Mouse (Mus musculus): ENCODE measurements at regions not wholly inside any gene's neighbourhood (a gene's known extent, or its start where the extent isn't known, plus 50 kb on each side); places are given as distances from the start of the nearest gene placed in this dataset.

DNA sequence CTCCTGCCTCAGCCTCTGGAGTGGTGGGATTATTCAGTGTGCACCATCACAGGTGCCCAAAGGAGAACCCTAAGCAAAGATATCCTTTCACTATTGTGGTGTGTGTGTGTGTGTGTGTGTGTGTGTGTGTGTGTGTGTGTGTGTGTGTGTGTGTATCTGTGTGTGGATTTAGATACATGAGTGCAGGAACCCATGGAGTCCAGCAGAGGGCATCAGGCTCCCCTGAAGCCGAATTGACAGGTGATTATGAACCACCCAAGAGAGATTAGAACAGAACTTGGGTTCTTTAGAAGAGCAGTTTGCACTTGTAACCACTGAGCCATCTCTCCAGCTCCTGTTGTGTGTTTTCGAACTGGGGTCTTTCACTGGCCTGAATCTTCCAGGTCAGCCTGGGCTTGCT is 310.1 kb upstream of the Tbx3 start:
- Histone ChIP-seq H3K4me3 (no peak overlapping the region), H3K36me3 (no peaks in the 10 kb centered on the region), H3K4me1 (replicated peaks) (no peaks in the 10 kb centered on the region), H3K9me3 (no peaks in the 10 kb centered on the region), H3K4me2 (no peak overlapping the region), H3K27ac (no peak overlapping the region), H3K9ac (no peak overlapping the region), H3K27me3 (0 out of 2 replicates have a peak, but pooled peaks cover 4% of the 10 kb centered on the region)
- 100% methylated on average over 2 of the region's 2 CpGs for WGBS
- ATAC-seq (ENCODE audit: low FRiP score) = no peak

GRCm38 (mm10) chr5:119361406-119362044 is 308.9 kb upstream of the Tbx3 start:
- 0 out of 2 replicates have a peak, but pooled peaks cover 4% of the 10 kb centered on the region for H3K27me3 ChIP-seq
- H3K36me3 ChIP-seq = no peaks in the 10 kb centered on the region
- no peaks in the 10 kb centered on the region for H3K9me3 ChIP-seq
- no peak for ATAC-seq (ENCODE audit: low FRiP score)
- no peak overlapping the region for H3K4me2 ChIP-seq
- WGBS = 84% methylated on average over 6 of the region's 6 CpGs
- no peak overlapping the region for H3K27ac ChIP-seq
- H3K9ac ChIP-seq = no peak overlapping the region
- H3K4me1 ChIP-seq (replicated peaks) = no peaks in the 10 kb centered on the region
- H3K4me3 ChIP-seq = no peak overlapping the region

DNA sequence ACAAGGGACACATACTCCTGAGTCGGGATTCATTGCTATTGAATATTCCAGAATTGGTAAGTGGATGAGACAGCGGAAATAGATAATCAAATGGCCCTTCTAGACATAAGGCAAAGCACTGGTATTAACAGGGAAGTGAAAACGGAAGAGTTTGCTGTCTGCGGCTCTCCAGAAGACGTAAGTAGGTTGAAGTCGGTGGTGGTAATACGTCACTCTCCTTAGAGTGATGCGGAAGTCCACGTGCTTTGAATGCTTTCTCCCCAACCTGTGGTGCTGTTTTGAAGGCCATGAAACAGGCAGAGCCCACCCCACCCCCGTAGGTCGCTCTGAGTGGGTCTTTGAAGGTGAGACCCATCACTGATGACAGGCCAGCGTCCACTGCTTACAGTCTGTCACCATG is 308.0 kb upstream of the Tbx3 start:
- 83% methylated on average over 12 of the region's 12 CpGs for WGBS
- no peak overlapping the region for H3K9ac ChIP-seq
- no peak overlapping the region for H3K27ac ChIP-seq
- H3K4me2 ChIP-seq = no peak overlapping the region
- H3K9me3 ChIP-seq = no peaks in the 10 kb centered on the region
- no peak for ATAC-seq (ENCODE audit: low FRiP score)
- H3K36me3 ChIP-seq = no peaks in the 10 kb centered on the region
- H3K27me3 ChIP-seq = 0 out of 2 replicates have a peak, but pooled peaks cover 4% of the 10 kb centered on the region
- no peak overlapping the region for H3K4me3 ChIP-seq
- H3K4me1 ChIP-seq (replicated peaks) = no peaks in the 10 kb centered on the region

DNA sequence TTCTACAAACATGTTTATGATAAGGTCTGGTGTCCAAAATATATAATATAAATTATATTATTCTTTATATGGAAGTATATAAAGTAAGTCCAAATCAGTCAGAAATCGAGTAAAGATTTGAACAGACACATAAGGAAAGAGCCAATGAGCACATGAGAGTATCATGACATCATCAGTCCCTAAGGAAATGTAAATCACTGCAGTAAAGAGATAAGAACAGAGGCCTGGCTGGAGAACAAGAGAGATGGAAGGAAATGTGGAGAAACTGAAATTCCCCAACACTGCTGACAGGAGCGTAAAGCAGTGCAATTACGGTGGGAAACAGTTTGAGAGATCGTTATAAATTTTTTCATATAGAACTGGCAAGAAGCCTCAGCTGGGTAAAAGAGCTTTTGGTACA is 306.2 kb upstream of the Tbx3 start:
- H3K4me1 ChIP-seq (replicated peaks) = no peaks in the 10 kb centered on the region
- no peak overlapping the region for H3K4me2 ChIP-seq
- H3K9me3 ChIP-seq = no peaks in the 10 kb centered on the region
- H3K9ac ChIP-seq = no peak overlapping the region
- no peaks in the 10 kb centered on the region for H3K36me3 ChIP-seq
- no peak overlapping the region for H3K4me3 ChIP-seq
- 86% methylated on average over 4 of the region's 4 CpGs for WGBS
- no peak for ATAC-seq (ENCODE audit: low FRiP score)
- H3K27ac ChIP-seq = no peak overlapping the region
- H3K27me3 ChIP-seq = peaks cover 11% of the 10 kb centered on the region; the same call in 1 of the 2 replicates

GRCm38 (mm10) chr5:119365157-119365556 is 305.3 kb upstream of the Tbx3 start:
- no peak for ATAC-seq (ENCODE audit: low FRiP score)
- no peak overlapping the region for H3K9ac ChIP-seq
- H3K27me3 ChIP-seq = peaks cover 16% of the 10 kb centered on the region
- H3K4me3 ChIP-seq = no peak overlapping the region
- H3K9me3 ChIP-seq = no peaks in the 10 kb centered on the region
- no peaks in the 10 kb centered on the region for H3K4me1 ChIP-seq (replicated peaks)
- 87% methylated on average over 6 of the region's 6 CpGs for WGBS
- H3K27ac ChIP-seq = no peak overlapping the region
- H3K4me2 ChIP-seq = no peak overlapping the region
- H3K36me3 ChIP-seq = no peaks in the 10 kb centered on the region

- Histone ChIP-seq H3K4me2 (no peak overlapping the region), H3K36me3 (no peaks in the 10 kb centered on the region), H3K9ac (no peak overlapping the region), H3K27me3 (peaks cover 22% of the 10 kb centered on the region), H3K27ac (no peak overlapping the region), H3K4me1 (replicated peaks) (0 out of 2 replicates have a peak, but pooled peaks cover 7% of the 10 kb centered on the region), H3K9me3 (no peaks in the 10 kb centered on the region), H3K4me3 (no peak overlapping the region)
- 52% methylated on average over 5 of the region's 5 CpGs for WGBS
- no peak for ATAC-seq (ENCODE audit: low FRiP score)
Observed at GRCm38 (mm10) chr5:119366296-119366695, 304.2 kb upstream of the Tbx3 start.

DNA sequence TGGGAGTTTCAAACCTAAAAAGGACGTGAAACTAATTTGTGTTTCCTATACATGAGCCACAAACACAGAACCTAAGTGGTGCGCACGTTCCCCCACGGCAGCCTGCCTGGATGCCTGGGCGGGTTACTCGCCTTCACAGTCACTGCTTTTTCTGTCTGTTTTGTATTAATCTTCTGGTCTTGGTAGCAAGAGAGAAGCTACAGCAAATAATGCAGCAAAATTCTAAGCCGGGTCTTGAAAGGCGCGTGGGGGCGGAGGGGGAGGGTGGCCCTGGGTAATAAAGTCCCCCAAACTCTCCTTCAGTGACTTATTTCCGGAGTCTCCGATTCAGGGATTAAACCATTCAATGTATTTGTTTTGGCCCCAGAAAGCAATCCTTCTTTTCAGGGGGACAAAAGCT is 300.0 kb upstream of the Tbx3 start:
- Histone ChIP-seq H3K36me3 (no peaks in the 10 kb centered on the region), H3K9me3 (no peaks in the 10 kb centered on the region), H3K27me3 (peaks cover 51% of the 10 kb centered on the region), H3K4me2 (peak overlapping the region; percentile 25; the same call in 1 of the 2 replicates), H3K4me1 (replicated peaks) (0 out of 2 replicates have a peak, but pooled peaks cover 7% of the 10 kb centered on the region), H3K4me3 (no peak overlapping the region), H3K27ac (no peak overlapping the region), H3K9ac (no peak overlapping the region)
- no peak for ATAC-seq (ENCODE audit: low FRiP score)
- 51% methylated on average over 12 of the region's 12 CpGs for whole genome bisulfite sequencing

GRCm38 (mm10) chr5:119370931-119371330 is 299.5 kb upstream of the Tbx3 start:
- peak overlapping the region; percentile 25; the same call in 1 of the 2 replicates for H3K4me2 ChIP-seq
- no peak overlapping the region for H3K4me3 ChIP-seq
- H3K9ac ChIP-seq = no peak overlapping the region
- peaks cover 55% of the 10 kb centered on the region for H3K27me3 ChIP-seq
- ATAC-seq (ENCODE audit: low FRiP score) = no peak
- WGBS = 30% methylated on average over 16 of the region's 16 CpGs
- H3K9me3 ChIP-seq = no peaks in the 10 kb centered on the region
- H3K36me3 ChIP-seq = no peaks in the 10 kb centered on the region
- no peak overlapping the region for H3K27ac ChIP-seq
- 0 out of 2 replicates have a peak, but pooled peaks cover 7% of the 10 kb centered on the region for H3K4me1 ChIP-seq (replicated peaks)

DNA sequence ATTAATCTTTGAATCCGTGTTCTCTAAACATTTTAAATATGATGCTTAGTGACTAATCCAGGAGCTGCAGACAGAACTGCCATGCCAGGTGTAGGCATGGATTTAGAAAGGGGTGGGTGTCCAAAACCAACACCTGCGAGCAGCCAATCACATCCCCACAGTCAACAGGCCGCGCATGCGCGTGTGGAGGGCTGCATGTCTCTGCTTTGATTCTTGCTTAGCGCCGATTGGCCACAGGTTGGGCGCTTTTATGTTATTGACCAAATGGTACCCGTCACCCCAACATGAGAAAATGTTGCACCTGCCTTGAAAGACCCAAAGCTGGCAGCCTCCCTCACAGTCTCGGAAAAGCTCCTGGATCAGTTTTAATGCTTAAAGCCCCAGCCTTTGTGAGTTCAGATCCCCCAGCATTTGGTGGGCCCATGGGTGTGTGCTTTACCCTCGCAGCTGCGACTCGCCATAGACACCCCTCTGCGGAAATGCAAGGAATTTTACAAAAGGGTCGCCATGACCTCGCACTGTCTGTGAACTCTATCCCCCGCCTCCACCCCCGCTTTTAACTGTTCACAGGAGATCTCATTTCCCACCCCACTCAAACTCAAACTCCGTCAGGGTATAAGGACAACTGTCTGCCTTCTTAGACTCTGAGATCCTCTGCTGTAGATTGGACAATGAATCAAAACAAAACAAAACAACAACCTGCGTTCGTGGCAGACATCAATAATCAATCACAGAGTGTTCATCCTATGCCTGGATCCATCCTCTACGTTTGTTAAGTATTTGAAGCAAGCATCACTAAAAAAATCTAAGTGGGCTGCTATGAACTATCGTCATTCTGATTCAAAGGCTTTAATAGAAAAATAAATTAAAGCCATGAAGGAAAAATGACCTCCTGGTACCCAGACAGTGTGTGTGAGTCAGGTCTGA is 296.4 kb upstream of the Tbx3 start:
- no peak for ATAC-seq (ENCODE audit: low FRiP score)
- Histone ChIP-seq H3K4me2 (no peak overlapping the region), H3K9me3 (no peaks in the 10 kb centered on the region), H3K4me1 (replicated peaks) (0 out of 2 replicates have a peak, but pooled peaks cover 11% of the 10 kb centered on the region), H3K9ac (no peak overlapping the region), H3K36me3 (no peaks in the 10 kb centered on the region), H3K27ac (no peak overlapping the region), H3K27me3 (peaks cover 75% of the 10 kb centered on the region), H3K4me3 (no peak overlapping the region)
- WGBS = 87% methylated on average over 24 of the region's 24 CpGs

DNA sequence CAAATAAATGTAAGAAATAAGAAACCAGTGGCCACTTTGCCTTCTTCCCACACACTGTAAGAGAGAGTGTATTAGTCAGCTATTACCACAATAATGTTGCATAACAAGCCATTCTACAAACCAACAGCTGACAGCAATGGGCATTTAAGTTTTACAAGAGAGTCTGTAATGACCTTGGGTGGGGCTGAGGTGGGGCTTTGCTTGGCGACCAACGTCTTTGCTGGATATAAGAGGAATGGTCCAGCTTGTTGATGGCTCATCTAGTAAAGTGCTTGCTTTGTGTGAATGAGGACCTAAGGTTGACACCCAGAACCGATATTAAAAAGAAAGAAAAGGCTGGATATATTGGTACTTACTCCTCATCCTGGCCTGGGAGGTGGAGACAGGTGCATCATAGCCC is 295.6 kb upstream of the Tbx3 start:
- Histone ChIP-seq H3K4me1 (replicated peaks) (0 out of 2 replicates have a peak, but pooled peaks cover 11% of the 10 kb centered on the region), H3K36me3 (no peaks in the 10 kb centered on the region), H3K9me3 (no peaks in the 10 kb centered on the region), H3K4me2 (no peak overlapping the region), H3K27ac (no peak overlapping the region), H3K9ac (no peak overlapping the region), H3K27me3 (peaks cover 75% of the 10 kb centered on the region), H3K4me3 (no peak overlapping the region)
- no peak for ATAC-seq (ENCODE audit: low FRiP score)
- 89% methylated on average over 3 of the region's 3 CpGs for WGBS

DNA sequence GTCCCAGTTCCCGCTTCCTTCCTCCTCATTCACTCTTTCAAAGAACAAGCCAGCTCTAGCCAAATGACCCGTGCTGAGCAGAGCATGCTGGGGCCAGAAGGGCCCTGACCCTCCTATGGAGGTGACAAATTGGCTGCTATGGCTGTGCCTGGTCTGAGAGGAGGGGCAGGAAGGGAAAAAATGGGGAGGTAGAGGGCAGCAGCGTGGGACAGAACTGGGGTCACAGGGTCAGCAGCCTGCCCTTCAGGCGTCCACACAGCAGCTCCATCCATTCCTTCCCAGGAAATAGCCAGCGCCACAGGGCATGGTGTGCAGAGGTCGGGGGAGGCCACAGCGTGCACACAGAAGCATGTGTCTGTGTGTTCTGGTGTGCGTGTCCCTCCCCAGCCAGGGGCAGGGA is 292.2 kb upstream of the Tbx3 start:
- 13% methylated on average over 8 of the region's 8 CpGs for WGBS
- H3K27ac ChIP-seq = no peak overlapping the region
- no peak overlapping the region for H3K9ac ChIP-seq
- H3K4me3 ChIP-seq = no peak overlapping the region
- H3K27me3 ChIP-seq = peaks cover 54% of the 10 kb centered on the region
- 0 out of 2 replicates have a peak, but pooled peaks cover 4% of the 10 kb centered on the region for H3K4me1 ChIP-seq (replicated peaks)
- H3K4me2 ChIP-seq = no peak overlapping the region
- no peaks in the 10 kb centered on the region for H3K9me3 ChIP-seq
- no peak for ATAC-seq (ENCODE audit: low FRiP score)
- no peaks in the 10 kb centered on the region for H3K36me3 ChIP-seq

DNA sequence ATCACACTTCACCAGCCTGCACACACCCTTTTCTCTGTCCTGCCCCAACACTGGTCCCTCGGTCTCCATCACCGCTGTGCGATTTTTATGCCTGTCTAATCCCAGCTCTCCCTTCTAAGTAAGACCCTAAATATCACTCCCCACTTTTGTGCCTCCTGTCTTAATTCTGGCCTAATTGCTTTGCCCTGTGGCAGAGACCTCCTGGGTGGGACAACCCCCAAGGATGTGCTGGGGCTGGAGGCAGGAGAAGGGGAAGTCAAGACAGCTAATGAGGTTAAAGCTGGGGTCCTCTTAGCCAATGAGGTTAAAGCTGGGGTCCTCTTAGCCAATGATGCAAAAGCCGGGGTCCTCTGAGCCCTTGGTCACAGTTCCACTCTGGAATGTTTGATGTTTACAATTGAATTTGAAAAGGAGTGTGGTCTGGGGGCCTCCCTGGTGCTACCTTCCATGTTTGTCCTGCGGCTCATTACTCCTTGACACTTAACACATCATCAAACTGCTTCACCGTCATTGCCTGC is 290.5 kb upstream of the Tbx3 start:
- no peak overlapping the region for H3K4me2 ChIP-seq
- ATAC-seq (ENCODE audit: low FRiP score) = no peak
- H3K9me3 ChIP-seq = no peaks in the 10 kb centered on the region
- H3K9ac ChIP-seq = no peak overlapping the region
- WGBS = 82% methylated on average over 6 of the region's 6 CpGs
- no peaks in the 10 kb centered on the region for H3K36me3 ChIP-seq
- H3K4me1 ChIP-seq (replicated peaks) = 0 out of 2 replicates have a peak, but pooled peaks cover 4% of the 10 kb centered on the region
- H3K4me3 ChIP-seq = no peak overlapping the region
- no peak overlapping the region for H3K27ac ChIP-seq
- H3K27me3 ChIP-seq = peaks cover 50% of the 10 kb centered on the region

Data from hindbrain, embryonic 13.5 days (tissue).